Mouse (Mus musculus) activated CD4-positive, CD25-positive, alpha-beta regulatory T cell, adult 4 months (primary cell): ENCODE data around the gene Eif3a. TPM values are rescaled to one million over a fixed set of nuclear protein-coding genes. Genes with fewer than 3 reads are reported as not detected.

Experiments used
- ATAC-seq: one replicate; pipeline ENCODE4 v1.8.0; 2017
- polyA plus RNA-seq, 2 experiments: library from polyadenylated mRNA; unstranded; fragments of 100-300 nt; shearing (Covaris generic); gene quantifications; one replicate each; pipeline ENCODE4 v1.2.1; 2017

Gene Eif3a
- polyA plus RNA-seq, 2 experiments from 2014 or later, result 111 to 134 TPM

DNA sequence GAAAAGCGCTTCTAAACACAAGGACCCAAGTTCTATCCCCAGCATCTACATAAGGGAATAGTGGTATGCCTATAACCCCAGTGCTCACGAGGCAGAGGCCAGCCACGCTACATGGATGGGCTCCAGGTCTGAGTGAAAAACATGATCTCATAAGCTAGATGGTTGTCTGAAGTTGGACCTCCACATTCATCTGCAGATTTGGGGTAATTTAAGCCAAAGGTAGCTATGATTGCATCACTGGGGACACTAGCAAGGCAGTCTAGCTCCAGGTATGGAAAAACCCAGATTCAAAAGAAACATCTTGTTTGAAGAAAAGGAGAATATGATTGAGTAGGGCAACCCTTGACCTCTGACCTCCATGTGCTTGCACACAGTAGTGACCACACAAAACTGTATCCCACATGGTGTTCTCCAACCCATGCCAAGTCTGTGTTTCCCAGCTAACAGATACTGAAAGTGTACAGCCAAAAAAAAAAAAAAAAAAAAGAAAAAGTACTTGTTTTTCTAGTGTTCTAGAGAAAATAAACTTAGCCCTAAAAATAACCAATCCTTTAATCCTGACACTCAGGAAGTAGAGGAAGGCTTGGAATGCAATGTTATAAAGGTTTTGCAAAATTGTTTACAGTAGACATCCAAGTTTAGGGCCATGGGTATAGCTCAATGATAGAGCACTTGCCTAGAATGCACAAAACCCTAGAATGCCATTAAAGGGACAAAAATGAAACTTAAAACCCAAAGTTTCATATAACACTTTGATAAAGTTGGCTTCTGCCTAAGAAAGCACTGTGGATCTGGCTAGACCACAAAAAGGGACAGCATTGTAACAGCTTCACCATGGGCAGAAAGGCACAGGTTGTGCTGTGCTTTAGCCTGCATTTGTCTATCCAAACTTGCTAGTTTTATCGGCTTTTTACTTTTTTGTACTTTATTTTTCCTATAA lies 31.3 kb downstream of the Eif3a start:
- no peak for ATAC-seq

DNA sequence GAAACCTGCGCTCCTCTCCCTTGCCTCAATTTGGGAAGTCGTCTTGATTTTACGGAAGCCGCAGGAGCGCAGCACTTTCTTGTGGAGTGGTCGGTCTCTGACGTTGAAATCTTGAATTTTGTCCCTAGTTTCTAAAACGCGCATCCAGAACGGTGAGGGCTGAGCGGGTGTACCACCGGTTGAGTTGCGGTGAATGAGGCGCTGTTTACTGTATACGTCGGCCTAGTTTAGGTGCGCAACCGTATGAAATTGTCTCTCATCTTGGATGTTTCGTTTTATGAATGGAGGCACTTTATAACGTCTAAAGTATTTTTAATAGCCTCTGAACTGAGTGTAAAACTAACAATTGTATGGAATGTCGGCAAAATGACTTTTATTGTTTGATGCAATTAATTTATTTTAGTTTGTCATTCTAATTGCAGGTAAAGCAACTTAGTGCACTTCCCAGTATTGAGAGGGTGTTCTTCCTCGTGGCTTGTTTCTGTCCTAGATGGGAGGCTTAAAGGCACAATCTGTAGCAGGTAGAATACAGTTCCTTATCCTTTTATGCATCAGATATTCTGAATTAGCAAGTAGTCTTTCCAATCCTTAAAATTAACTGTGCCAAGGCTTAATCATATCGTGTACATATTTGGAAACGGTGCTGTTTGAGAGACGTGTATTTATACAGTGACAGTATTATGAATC lies 33.2 kb downstream of the Eif3a start:
- ATAC-seq, result no peak

DNA sequence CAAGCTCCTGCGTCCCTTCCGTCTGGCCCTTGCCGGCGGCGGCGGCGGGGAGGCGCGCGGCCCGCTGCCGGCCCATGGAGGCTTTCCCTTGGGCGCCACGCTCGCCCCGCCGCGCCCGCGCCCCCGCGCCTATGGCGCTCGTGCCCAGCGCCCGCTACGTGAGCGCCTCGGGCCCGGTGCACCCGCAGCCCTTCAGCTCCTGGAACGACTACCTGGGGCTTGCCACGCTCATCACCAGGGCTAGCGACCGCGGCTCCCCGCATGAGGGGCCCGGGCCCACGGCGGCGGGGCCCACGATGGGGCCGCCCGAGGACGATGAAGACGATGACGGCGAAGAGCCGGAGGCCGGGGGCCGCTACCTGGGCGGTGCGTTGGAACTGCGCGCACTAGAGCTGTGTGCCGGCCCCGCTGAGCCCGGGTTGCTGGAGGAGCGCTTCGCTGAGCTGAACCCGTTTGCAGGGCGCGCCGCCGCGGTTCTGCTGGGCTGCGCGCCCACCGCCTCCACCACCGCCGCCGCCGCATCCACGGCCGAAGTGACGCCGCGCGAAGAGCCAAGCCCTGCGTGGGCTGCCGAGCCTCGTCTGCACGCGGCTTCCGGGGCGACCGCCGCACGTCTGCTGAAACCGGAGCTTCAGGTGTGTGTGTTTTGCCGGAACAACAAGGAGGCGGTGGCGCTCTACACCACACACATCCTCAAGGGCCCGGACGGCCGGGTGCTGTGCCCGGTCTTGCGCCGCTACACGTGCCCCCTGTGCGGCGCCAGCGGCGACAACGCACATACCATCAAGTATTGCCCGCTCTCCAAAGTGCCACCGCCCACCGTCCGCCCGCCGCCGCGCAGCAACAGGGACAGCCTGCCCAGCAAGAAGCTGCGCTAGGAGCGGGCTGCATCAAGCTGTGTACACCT lies 34.0 kb downstream of the Eif3a start:
- peak; percentile 47 for ATAC-seq

DNA sequence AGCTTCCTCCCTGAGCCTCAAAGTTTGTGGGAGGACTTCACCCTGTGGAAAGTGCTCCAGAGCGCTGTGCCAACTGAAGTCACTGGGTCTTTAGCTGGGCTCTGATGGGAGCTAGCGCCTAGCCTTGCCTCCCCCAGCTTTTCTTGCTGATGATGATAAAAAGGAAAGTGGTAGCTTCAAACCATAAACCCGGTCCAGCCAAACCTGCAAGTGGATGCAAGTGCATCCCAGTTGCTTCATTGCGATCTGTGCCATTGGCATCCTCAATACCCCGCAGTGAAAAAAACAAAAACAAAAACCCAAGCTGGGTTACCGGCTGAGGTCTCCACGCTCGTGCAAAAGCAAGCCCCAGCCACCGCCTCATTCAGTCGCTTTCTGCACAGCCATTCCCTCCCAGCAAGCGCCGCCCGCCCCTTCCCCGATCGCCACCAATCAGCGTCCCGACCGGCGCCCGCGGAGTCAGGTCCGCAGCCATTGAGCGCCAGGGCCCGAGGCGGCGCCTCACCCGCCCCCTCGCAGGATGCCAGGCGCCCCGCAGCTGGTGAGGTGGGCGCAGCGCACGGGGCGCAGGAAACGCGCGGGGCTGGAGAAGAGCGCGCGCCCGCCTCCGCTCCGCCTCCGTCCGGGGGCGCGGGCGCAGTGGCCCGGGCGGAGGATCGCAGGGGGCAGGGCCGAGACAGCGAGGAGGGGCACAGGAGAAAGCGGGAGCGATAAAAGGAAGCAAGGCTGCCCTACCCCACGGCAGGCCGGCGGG lies 34.8 kb downstream of the Eif3a start, which contains the start of gene Nanos1:
TSS of gene Nanos1 (plus strand) at position 550 of the 754 bp plus-strand sequence.
- ATAC-seq, result peak; percentile 89

DNA sequence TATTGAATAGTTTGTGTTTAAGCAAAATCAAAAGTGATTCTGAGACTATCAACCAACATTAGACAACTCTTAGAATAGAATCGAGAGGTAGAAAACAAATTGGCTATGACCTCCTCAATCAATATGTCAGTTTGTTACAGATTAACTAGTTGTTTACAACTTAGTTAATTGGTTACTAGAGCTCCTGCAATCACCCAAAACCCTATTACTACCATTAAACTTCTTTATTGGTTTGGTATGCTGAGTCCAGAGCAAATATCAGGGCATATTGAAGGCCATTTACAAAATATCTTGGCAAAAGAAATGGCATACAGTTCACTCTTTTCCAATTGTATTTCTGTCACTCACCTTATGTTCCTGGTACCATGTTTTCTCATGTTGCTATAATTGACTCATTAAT lies 42.7 kb downstream of the Eif3a start:
- ATAC-seq, result no peak

DNA sequence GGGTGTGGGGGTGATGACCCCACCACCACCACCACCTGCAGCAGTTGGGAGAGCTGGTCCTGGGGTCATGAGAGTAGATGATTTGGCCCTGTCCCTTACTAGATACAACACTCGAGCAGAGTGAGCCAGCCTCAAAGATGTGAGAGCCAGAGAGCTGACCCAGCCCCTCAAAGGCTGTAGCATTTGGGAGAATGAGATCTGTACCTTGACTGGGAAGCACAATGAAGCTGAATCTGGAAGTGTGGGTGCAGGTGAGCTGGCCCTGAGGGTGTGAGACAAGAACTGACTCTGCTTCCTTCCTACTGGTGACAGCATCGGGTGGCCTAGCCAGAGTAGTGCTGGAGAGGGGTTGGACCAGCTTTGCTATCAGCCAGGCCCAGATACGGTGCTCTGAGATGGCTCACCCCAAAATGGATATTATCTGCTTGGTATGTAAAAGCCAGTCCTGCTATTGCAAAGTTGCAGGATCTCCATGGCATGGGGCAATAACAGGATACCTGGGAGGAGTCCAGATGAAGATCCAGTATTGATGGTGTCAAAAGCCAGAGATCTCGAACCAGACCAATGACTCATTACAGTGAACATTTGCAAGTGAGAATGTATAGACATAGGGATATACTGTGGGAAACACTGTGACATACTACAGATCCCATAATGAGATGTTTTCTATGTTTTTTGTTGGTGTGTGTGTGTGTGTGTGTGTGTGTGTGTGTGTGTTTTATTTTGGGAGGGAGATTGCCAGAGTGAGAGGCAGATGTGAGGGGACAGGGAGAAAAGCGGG lies 46.5 kb downstream of the Eif3a start:
- ATAC-seq, result no peak

DNA sequence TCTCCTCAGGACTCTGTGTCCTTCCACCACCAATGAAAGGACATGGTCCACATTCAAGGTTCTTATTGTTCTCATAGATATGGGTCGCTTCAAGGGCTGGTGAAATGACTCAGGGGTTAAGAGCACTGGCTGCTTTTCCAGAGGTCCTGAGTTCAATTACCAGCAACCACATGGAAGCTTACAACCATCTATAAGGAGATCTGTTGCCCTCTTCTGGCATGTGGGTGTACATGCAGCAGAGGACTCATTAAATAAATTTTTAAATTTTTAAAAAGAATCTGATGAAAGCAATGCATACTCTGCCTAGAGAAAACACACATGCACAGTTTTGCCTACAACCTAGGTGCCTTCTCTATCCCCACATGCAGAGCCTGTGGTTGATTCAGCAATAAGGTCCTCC lies 49.9 kb downstream of the Eif3a start:
- no peak for ATAC-seq

DNA sequence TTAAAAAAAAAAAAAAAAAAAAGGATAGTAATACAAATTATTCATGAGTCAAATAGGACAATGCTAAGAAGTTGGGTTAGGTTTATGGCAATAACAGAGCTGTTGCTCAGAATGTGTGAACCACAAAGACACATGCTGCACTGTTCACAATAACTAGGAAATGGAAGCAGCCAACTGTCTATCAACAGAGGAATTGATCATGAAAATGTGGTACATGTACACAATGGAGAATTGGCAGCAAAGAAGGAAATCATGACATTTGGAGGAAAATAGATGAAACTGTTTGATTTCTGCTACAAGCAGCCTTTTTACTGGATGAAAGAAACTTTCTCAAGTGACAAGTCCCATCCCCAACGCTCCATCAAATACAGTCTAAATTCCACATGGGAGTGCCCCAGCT lies 58.5 kb downstream of the Eif3a start:
- no peak for ATAC-seq

DNA sequence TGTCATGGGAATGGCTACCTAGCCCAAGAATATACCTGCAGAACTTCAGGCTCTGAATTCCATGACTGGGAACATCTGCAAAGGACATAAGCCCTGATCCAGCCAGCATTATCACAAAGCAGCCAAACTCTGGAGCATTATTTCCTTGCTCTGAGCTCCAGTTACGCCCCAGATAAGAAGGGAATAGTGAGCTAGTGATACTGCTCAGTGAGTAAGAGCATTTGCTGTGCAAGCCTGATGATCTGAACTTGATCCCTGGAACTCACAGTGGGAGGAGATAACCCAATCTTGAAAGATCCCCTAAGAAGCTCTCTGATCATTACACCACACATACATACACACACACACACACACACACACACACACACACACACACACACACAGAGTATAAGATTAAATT lies 59.2 kb downstream of the Eif3a start:
- ATAC-seq, result no peak

DNA sequence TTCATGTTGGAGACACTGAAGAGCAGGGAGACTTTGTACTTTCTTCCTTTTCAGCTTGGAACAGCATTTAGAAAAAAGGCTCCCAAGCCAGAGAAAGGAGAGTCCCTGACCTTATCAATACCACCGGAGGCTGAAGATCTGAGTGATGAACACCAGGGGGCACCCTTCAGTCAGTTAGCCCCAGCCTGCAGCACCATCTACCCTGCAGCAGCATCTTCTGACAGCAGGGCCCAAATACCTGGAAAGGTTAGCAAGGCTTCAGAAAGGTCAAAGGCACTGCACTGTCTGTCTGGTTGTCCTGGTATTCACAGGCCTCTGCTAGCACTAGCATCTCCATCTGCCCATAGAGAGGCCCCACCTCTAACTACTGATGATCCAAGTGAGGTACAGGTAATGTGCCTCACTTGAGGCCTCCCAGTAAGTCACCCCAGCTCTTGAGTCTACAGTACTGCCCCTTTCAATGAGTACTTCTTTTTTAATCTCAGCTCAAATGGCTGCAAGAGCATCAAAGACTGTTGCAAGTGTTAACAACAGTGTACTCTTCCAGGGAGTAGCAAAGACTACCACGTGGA lies 60.1 kb downstream of the Eif3a start:
- ATAC-seq, result peak; percentile 90

DNA sequence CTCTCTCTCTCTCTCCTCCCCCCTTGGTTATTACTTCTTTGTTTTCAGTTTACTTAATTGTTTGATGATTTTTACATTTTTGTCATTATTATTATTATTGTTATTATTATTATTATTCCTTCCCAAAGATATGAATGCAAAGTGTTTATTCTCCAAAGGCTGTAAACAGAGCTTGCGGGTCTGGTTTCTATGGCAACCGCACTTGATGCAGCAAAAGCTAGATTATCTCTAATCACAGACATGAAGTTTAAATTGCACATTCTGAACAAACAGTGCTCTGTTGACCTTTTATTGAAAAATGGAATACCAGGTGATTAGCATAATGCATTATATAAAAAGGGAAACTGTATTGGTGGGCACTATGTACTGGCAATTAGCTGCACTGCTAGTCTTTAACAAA lies 74.1 kb downstream of the Eif3a start:
- ATAC-seq, result no peak

DNA sequence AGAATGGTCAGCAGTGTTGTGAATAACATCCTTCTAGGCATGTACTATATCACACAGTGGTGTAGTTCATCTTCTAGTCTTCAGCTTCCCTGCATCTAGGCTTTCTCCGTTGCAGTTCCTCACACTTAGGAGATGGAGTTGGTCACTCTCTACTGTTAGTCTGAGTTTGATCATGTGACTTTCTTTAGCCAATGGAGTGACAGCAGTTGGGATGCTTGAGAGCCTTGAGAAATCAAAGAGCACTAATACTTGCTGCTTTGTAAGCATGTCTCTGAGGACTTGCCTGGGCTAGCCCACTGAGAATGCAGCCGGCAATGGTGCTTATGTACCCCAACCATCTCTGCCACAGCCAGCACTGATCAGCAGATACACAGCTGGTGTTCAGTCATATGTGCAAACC lies 77.9 kb downstream of the Eif3a start:
- no peak for ATAC-seq

Other genes with a start within 250 kb of the Eif3a start
- gene Cacul1, start 209.6 kb downstream of the Eif3a start, polyA plus RNA-seq, result 10 to 100 TPM; 18.9 to 23.5 TPM
- gene Nanos1, start 34.7 kb downstream of the Eif3a start, polyA plus RNA-seq, result 1 to 10 TPM in 1 of 2 experiments, under 1 TPM in 1; 0.94 to 1.4 TPM
- gene Fam45a, start 20.9 kb upstream of the Eif3a start, polyA plus RNA-seq, result 10 to 100 TPM; 59.1 to 69.0 TPM
- 1 to 10 TPM; 2.5 to 2.9 TPM for gene Sfxn4, start 70.8 kb upstream of the Eif3a start, polyA plus RNA-seq
- 100 to 1,000 TPM; 134 to 141 TPM for gene Prdx3, start 83.9 kb upstream of the Eif3a start, polyA plus RNA-seq
- 1 to 10 TPM; 1.5 to 1.7 TPM for gene Grk5, start 99.1 kb upstream of the Eif3a start, polyA plus RNA-seq